Mouse (Mus musculus): ENCODE results near the gene Grhpr.

- no peak for TF ChIP-seq GATA1 (IDR thresholded peaks at IDR 0.05; ENCODE audit: borderline replicate concordance, low read length)
- TF ChIP-seq FLI1 (IDR thresholded peaks at IDR 0.05; ENCODE audit: low read length): no peak
Observed at GRCm38 (mm10) chr4:45013537-45013936, 32.3 kb downstream of the Grhpr start.

All from megakaryocyte, embryonic 14.5 days (primary cell).